Mouse (Mus musculus) forebrain, embryonic 13.5 days (tissue): ENCODE measurements around the gene P4ha1. TPM values are rescaled to one million over a fixed set of nuclear protein-coding genes. Genes with fewer than 3 reads are reported as not detected.

Source experiments
- polyA plus RNA-seq: library from polyadenylated mRNA; unstranded; fragments of >200 nt; fragmentation: Nextera tagmentation; extraction: Ambion mirVana; gene quantifications from 2 replicates; pipeline ENCODE4 v1.2.1, GENCODE M21; 2015

The P4ha1 gene
- polyA plus RNA-seq, 1 experiment from 2014 or later: 25.9 TPM

Other genes with a start within 250 kb of the P4ha1 start
- gene Sept10, start 101.4 kb upstream of the P4ha1 start, polyA plus RNA-seq: 33.3 and 34.0 TPM in 2 replicates
- 12.9 and 15.1 TPM in 2 replicates for gene Sowahc, start 101.3 kb upstream of the P4ha1 start, polyA plus RNA-seq
- gene Gm10273, start 72.3 kb downstream of the P4ha1 start, polyA plus RNA-seq: 1.8 and 7.4 TPM in 2 replicates
- gene Pla2g12b, start 80.4 kb downstream of the P4ha1 start, polyA plus RNA-seq: not detected in 2 replicates
- gene Oit3, start 118.5 kb downstream of the P4ha1 start, polyA plus RNA-seq: 0.13 and 0.29 TPM in 2 replicates